Comparison of ENCODE assay signal across 24 mouse cellular contexts in the genomic region with DNA sequence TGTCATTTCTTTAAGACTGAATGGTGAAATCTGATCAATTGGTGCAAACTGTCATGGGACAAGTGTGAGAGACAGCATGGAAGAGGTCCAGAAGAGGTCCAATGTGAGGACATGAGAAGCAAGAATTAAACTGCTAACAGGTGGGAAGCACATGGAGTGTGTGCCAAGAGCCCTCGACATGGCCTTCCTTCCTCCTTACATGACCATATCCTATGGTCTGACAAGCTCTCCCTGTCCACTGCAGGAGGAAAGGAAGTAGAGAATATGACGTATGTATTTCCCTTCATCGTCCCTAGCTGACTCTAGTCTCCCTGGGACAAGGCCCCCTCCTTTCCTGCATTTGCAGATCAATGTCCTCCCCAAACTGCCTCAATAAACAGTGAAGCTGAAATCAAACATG.
A peak's percentile ranks its signal among the peaks of the same experiment; 100 is the strongest.
DNase-seq lines count a peak whose midpoint lies in the region; ATAC-seq and TF ChIP-seq lines count a peak whose summit lies in the region.
"Had no signal": no experiment of that assay in that cellular context is flagged by ENCODE, and none has a peak within 500 bp of the region (broad histone marks: within the 10 kb centered on the region; RNA-seq: fewer than 3 reads in every experiment).

No protein-coding gene starts in this region.

- no peak for TF ChIP-seq CTCF in lung, embryonic 14.5 days (IDR thresholded peaks at IDR 0.05; ENCODE audit: low read depth)

- no peak overlapping the region for H3K27ac ChIP-seq in kidney, embryonic 15.5 days
- 0 out of 2 replicates have a peak overlapping the region, but pooled peaks have one; percentile 33 for H3K27ac ChIP-seq in lung, embryonic 14.5 days (ENCODE audit: low read depth)
- H3K27ac ChIP-seq: gastrocnemius, adult 2 months; heart, embryonic 15.5 days; hindbrain, embryonic 14.5 days; hindbrain, postnatal 0 days had no signal

- H3K9ac ChIP-seq in kidney, embryonic 15.5 days: no peak overlapping the region
- no peak overlapping the region for H3K9ac ChIP-seq in lung, embryonic 14.5 days
- H3K9ac ChIP-seq: forebrain, postnatal 0 days; heart, embryonic 12.5 days; heart, embryonic 15.5 days; hindbrain, embryonic 14.5 days had no signal

- no peaks in the 10 kb centered on the region for H3K27me3 ChIP-seq in kidney, embryonic 15.5 days
- no peaks in the 10 kb centered on the region for H3K27me3 ChIP-seq in lung, embryonic 14.5 days (ENCODE audit: insufficient read depth, low read length)
- H3K27me3 ChIP-seq in megakaryocyte, embryonic 14.5 days (replicated peaks): peaks cover 29% of the 10 kb centered on the region
- H3K27me3 ChIP-seq: heart, embryonic 12.5 days; heart, embryonic 15.5 days had no signal

- no peak for DNase-seq in kidney, adult 9 months
- DNase-seq in lung, embryonic 14.5 days: peak; percentile 33
- no peak for DNase-seq in lung, postnatal 4 days
- DNase-seq: adrenal gland, adult 8-10 months; adrenal gland, postnatal 25 days; cerebellum, adult 11-12 months; cerebellum, adult 8-10 months; cerebellum, postnatal 10 days; cerebellum, postnatal 36 days; forebrain, postnatal 0 days; gastrocnemius, adult 2 months; gastrocnemius, postnatal 14 days; heart, adult 18-20 months; heart, postnatal 14 days; heart, postnatal 4 days had no signal

- peaks cover 28% of the 10 kb centered on the region for H3K4me1 ChIP-seq in kidney, embryonic 15.5 days
- H3K4me1 ChIP-seq in lung, embryonic 14.5 days (ENCODE audit: insufficient read depth): peaks cover 33% of the 10 kb centered on the region
- peaks cover 59% of the 10 kb centered on the region for H3K4me1 ChIP-seq in megakaryocyte, embryonic 14.5 days

- WGBS in kidney, embryonic 15.5 days: 37% methylated on average over 3 of the region's 3 CpGs
- WGBS in lung, embryonic 14.5 days: 18% methylated on average over 3 of the region's 3 CpGs

- peak; percentile 40; the same call in 1 of the 2 replicates for ATAC-seq in kidney, embryonic 15.5 days (replicated peaks; ENCODE audit: low FRiP score)
- ATAC-seq in lung, embryonic 14.5 days (ENCODE audit: insufficient read depth): peak; percentile 29; the same call in 1 of the 2 replicates
- ATAC-seq in megakaryocyte, adult 5-6 weeks (ENCODE audit: poor library complexity, severe bottlenecking): no peak
- ATAC-seq: activated CD4-positive, CD25-positive, alpha-beta regulatory T cell, adult 4 months; forebrain, embryonic 14.5 days; forebrain, postnatal 0 days; hindbrain, postnatal 0 days had no signal

- H3K9me3 ChIP-seq in kidney, embryonic 15.5 days (replicated peaks): no peaks in the 10 kb centered on the region
- H3K9me3 ChIP-seq in lung, embryonic 14.5 days (ENCODE audit: low read depth, low read length): no peaks in the 10 kb centered on the region
- H3K9me3 ChIP-seq in megakaryocyte, embryonic 14.5 days: no peaks in the 10 kb centered on the region
- H3K9me3 ChIP-seq: heart, embryonic 12.5 days; heart, embryonic 15.5 days had no signal

- no peak overlapping the region for H3K4me3 ChIP-seq in kidney, embryonic 15.5 days (replicated peaks)
- H3K4me3 ChIP-seq in lung, embryonic 14.5 days (ENCODE audit: low read depth, low read length): no peak overlapping the region
- H3K4me3 ChIP-seq in megakaryocyte, embryonic 14.5 days (replicated peaks): peak overlapping the region; percentile 15
- H3K4me3 ChIP-seq: gastrocnemius, adult 2 months; heart, embryonic 12.5 days; heart, embryonic 15.5 days had no signal

- no peaks in the 10 kb centered on the region for H3K36me3 ChIP-seq in kidney, embryonic 15.5 days
- H3K36me3 ChIP-seq in lung, embryonic 14.5 days (ENCODE audit: insufficient read depth): no peaks in the 10 kb centered on the region
- no peaks in the 10 kb centered on the region for H3K36me3 ChIP-seq in megakaryocyte, embryonic 14.5 days (replicated peaks; ENCODE audit: low read length)
- H3K36me3 ChIP-seq: heart, embryonic 12.5 days; heart, embryonic 15.5 days had no signal

- H3K4me2 ChIP-seq in kidney, embryonic 15.5 days: no peak overlapping the region
- H3K4me2 ChIP-seq in lung, embryonic 14.5 days: no peak overlapping the region
- H3K4me2 ChIP-seq: heart, embryonic 12.5 days; heart, embryonic 15.5 days; hindbrain, embryonic 14.5 days had no signal
